Mouse (Mus musculus) cerebellum, adult 2 months (tissue): ENCODE data around the gene Ldhb.

ENCODE experiments used
- CTCF ChIP-seq: fragments of 200-500 bp; IDR thresholded peaks from 2 replicates; pipeline ENCODE4 v1.5.1; 2011; ENCODE audit warnings: low read depth, mild to moderate bottlenecking, control low read depth, low read length, moderate library complexity, borderline replicate concordance; ENCODE audit not compliant: insufficient read depth
- POLR2A ChIP-seq: fragments of 200-500 bp; IDR thresholded peaks from 2 replicates; pipeline ENCODE4 v1.6.1; 2011; ENCODE audit warnings: low read length, control low read depth, borderline replicate concordance; ENCODE audit not compliant: insufficient read depth

DNA sequence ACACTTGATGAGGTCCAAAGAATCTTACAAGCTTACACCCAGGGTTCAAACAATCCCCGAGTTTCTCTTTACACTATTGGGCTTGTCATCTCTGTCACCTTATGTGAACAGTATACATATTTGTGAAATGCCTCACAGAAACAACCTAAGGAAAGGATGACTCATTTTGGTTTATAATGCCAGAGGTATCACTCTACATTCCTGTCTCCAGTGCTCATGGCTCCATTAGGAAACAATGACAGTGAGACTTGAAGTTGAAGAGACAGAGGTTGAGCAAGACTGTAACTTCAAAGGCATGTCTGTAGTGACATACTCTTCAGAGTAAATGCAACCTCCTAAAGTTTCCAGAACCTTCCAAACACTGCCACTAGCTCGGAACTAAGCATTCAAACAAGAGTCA, 40.6 kb upstream of the Ldhb start:
- TF ChIP-seq CTCF (no peak), POLR2A (no peak)
